In the genomic region with DNA sequence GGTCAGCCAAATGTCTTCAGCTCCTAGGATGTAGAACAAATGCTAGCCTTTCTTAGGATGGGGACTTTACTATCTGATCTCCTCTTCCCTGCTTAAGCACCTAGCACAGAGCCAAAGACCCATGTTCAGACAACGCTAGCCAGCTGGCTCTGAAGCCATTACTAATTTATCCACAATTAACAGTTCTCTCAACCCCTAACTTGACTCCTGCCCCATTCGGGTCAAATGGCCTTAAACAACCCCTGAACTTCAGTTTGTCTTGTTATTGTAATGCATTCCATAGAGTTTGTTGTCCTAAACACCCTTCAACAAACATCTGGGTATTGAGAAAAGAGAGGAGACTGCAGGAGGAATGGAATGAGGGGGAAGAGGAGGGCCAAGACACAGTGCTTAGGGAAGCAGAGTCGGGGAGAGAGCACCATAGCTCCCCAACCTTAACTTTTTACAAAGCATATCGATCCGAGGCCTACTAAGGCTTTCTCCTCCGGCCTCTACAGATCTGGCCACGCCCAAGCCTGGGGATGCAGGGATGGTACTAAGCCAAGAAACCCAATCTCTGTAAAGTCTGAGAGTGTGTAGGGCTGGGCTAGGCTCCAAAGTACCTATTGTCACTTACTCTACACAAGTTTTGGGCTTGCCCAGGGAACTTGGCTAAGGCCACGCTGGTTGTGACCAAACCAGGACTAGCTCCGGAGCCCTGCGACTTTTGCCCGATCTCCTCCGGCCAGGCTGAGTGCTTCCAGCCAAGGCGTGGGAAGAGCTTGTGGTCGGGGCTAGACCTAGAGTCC, we compare ENCODE assay signal across 24 mouse cellular contexts. TPM values are rescaled to one million over a fixed set of nuclear protein-coding genes. Genes with fewer than 3 reads are reported as not detected.
DNase-seq lines count a peak whose midpoint lies in the region; ATAC-seq and TF ChIP-seq lines count a peak whose summit lies in the region.
"Had no signal": no experiment of that assay in that cellular context is flagged by ENCODE, and none has a peak within 500 bp of the region (broad histone marks: within the 10 kb centered on the region; RNA-seq: fewer than 3 reads in every experiment).

No protein-coding gene starts in this region.

- H3K36me3 ChIP-seq in E14TG2a.4 (ENCODE audit: insufficient read depth, low read length): no peaks in the 10 kb centered on the region
- no peaks in the 10 kb centered on the region for H3K36me3 ChIP-seq in intestine, embryonic 16.5 days (ENCODE audit: control insufficient read depth, insufficient read depth, low read length)
- H3K36me3 ChIP-seq: forebrain, embryonic 10.5 days; heart, embryonic 13.5 days; limb, embryonic 12.5 days; liver, embryonic 12.5 days; midbrain, embryonic 13.5 days; stomach, embryonic 15.5 days had no signal

- no peak for TF ChIP-seq CTCF in E14TG2a.4 (conservative IDR thresholded peaks at IDR 0.05; ENCODE audit: low read length)

- 0 out of 2 replicates have a peak, but pooled peaks cover 4% of the 10 kb centered on the region for H3K27me3 ChIP-seq in E14TG2a.4 (ENCODE audit: insufficient read depth, low read length)
- H3K27me3 ChIP-seq in intestine, embryonic 16.5 days (replicated peaks; ENCODE audit: control insufficient read depth, insufficient read depth, low read length): no peaks in the 10 kb centered on the region
- H3K27me3 ChIP-seq: heart, embryonic 13.5 days; stomach, embryonic 15.5 days had no signal

- H3K4me2 ChIP-seq in intestine, embryonic 16.5 days (ENCODE audit: low read depth, low read length): no peak overlapping the region
- H3K4me2 ChIP-seq: heart, embryonic 13.5 days; limb, embryonic 12.5 days; liver, embryonic 12.5 days; midbrain, embryonic 13.5 days; stomach, embryonic 15.5 days had no signal

- H3K9me3 ChIP-seq in E14TG2a.4 (ENCODE audit: low read length): peaks cover 3% of the 10 kb centered on the region; the same call in 1 of the 2 replicates
- H3K9me3 ChIP-seq in intestine, embryonic 16.5 days (ENCODE audit: control insufficient read depth, low read length): no peaks in the 10 kb centered on the region
- H3K9me3 ChIP-seq: forebrain, embryonic 10.5 days; limb, embryonic 12.5 days; liver, embryonic 12.5 days; midbrain, embryonic 13.5 days; stomach, embryonic 15.5 days had no signal

- WGBS in intestine, embryonic 16.5 days: 84% methylated on average over 14 of the region's 14 CpGs

- H3K4me1 ChIP-seq in E14TG2a.4 (replicated peaks; ENCODE audit: low read depth, low read length): peaks cover 51% of the 10 kb centered on the region
- H3K4me1 ChIP-seq in intestine, embryonic 16.5 days (ENCODE audit: control insufficient read depth, insufficient read depth, low read length): peaks cover 4% of the 10 kb centered on the region; the same call in 1 of the 2 replicates
- H3K4me1 ChIP-seq: limb, embryonic 12.5 days; stomach, embryonic 15.5 days had no signal

- no peak overlapping the region for H3K27ac ChIP-seq in intestine, embryonic 16.5 days (ENCODE audit: low read length)
- H3K27ac ChIP-seq: forebrain, embryonic 10.5 days; heart, embryonic 13.5 days; hindbrain, postnatal 0 days; kidney, postnatal 0 days; limb, embryonic 12.5 days; liver, embryonic 12.5 days; midbrain, embryonic 13.5 days; stomach, embryonic 15.5 days had no signal

- H3K9ac ChIP-seq in intestine, embryonic 16.5 days (ENCODE audit: low read depth, low read length): no peak overlapping the region
- H3K9ac ChIP-seq: heart, embryonic 13.5 days; limb, embryonic 12.5 days; liver, embryonic 12.5 days; midbrain, embryonic 13.5 days; stomach, embryonic 15.5 days had no signal

- no peak for ATAC-seq in intestine, embryonic 16.5 days
- ATAC-seq: hindbrain, postnatal 0 days; liver, embryonic 12.5 days; midbrain, embryonic 13.5 days had no signal

- H3K4me3 ChIP-seq in E14TG2a.4 (replicated peaks; ENCODE audit: low read length): peak overlapping the region; percentile 72
- no peak overlapping the region for H3K4me3 ChIP-seq in intestine, embryonic 16.5 days (ENCODE audit: low read length)
- H3K4me3 ChIP-seq: forebrain, embryonic 10.5 days; heart, embryonic 13.5 days; limb, embryonic 12.5 days; liver, embryonic 12.5 days; megakaryocyte, embryonic 14.5 days; midbrain, embryonic 13.5 days; stomach, embryonic 15.5 days had no signal

- DNase-seq in kidney, adult 11 months: peak; percentile 38
- DNase-seq in kidney, postnatal 4 days: no peak
- peak; percentile 62 for DNase-seq in ES-CJ7 (ENCODE audit: low read depth, low spot score)
- DNase-seq in kidney, postnatal 10 days: peak; percentile 52
- no peak for DNase-seq in right cerebral cortex, postnatal 10 days (ENCODE audit: low spot score in 2 of 2)
- DNase-seq: adrenal gland, adult 8-10 months; B cell, adult 2 months; cerebellum, adult 11-12 months; cerebellum, postnatal 10 days; heart, postnatal 14 days; lung, adult 2 months; right cerebral cortex, postnatal 25 days; thymus, postnatal 36 days had no signal

RNA-seq across cellular contexts. Expression of gene Pdlim1, which starts 4.0 kb away (rescaled TPM):
- 217 and 222 TPM in 2 replicates for polyA plus RNA-seq in intestine, embryonic 16.5 days (2015; fragmentation: Nextera tagmentation; extraction: Ambion mirVana)

Comparison
In these comparisons a context has a peak if more than half of its experiments do, and no peak if none do; other contexts are left out.
1. DNase-seq: peak in kidney, adult 11 months (single experiment), ES-CJ7 (single experiment) and kidney, postnatal 10 days (single experiment); none in kidney, postnatal 4 days (0 of 2) and right cerebral cortex, postnatal 10 days (0 of 2).